Mouse (Mus musculus) bone marrow macrophage, adult 2 months (primary cell): ENCODE results near the gene Rap1gap2.

Experiments
- CTCF ChIP-seq: IDR thresholded peaks from 2 replicates; pipeline ENCODE4 v1.5.1; 2012; ENCODE audit warnings: low read depth, mild to moderate bottlenecking, low read length, moderate library complexity
- POLR2A ChIP-seq: IDR thresholded peaks from 2 replicates; pipeline ENCODE4 v1.6.1; 2012; ENCODE audit warnings: mild to moderate bottlenecking, low read depth, low read length, borderline replicate concordance

DNA sequence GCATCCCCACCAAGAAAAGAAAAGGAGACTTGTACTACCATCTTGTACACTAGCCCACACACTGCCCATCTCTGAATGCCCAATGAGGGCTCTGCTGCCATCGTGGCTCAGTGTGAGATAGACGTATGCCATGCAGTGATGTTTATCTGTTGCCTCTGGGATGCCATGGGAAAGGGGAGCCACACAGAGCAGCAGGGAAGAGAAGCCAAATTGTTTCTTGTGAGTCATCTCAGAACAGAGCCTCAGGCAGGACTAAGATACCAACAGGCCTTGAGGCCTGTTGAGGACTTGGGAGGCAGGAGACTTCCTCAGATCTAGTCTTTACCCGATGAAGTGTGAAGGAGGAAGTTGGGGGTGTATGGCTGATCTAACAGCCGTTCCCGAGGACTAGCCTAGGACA, 126.8 kb downstream of the Rap1gap2 start:
- TF ChIP-seq CTCF = no peak
- no peak for TF ChIP-seq POLR2A
